Mouse (Mus musculus) monocyte, adult 5-6 weeks (primary cell): ENCODE measurements around the gene Cxcl10. TPM values are rescaled to one million over a fixed set of nuclear protein-coding genes. Genes with fewer than 3 reads are reported as not detected.
A peak's percentile ranks its signal among the peaks of the same experiment; 100 is the strongest.

Experiments used
- ATAC-seq: fragments of 153-309, 156-312 bp; replicated peaks from 2 replicates; pipeline ENCODE4 v1.8.0; 2017; ENCODE audit warnings: mild to moderate bottlenecking; ENCODE audit not compliant: low TSS enrichment, insufficient number of reproducible peaks, severe bottlenecking, poor library complexity, low FRiP score
- total RNA-seq: library from RNA; stranded (forward); fragments of 200-1000, 200-491, 200-594 nt; gene quantifications from 3 replicates; pipeline ENCODE4 v1.2.3, GENCODE M21; 2017

Cxcl10 gene
- total RNA-seq, 1 experiment from 2014 or later = 0.95 TPM

GRCm38 (mm10) chr5:92327929-92328328 is 20.8 kb downstream of the Cxcl10 start, which contains the start of gene Cxcl9:
Gene Cxcl9 (minus strand): TSS chr5:92328079.
- ATAC-seq = no peak

- no peak for ATAC-seq
These were observed 21.3 kb downstream of the Cxcl10 start for GRCm38 (mm10) chr5:92327367-92327766.

- ATAC-seq = no peak
These were observed 25.4 kb downstream of the Cxcl10 start for GRCm38 (mm10) chr5:92323264-92323663.

DNA sequence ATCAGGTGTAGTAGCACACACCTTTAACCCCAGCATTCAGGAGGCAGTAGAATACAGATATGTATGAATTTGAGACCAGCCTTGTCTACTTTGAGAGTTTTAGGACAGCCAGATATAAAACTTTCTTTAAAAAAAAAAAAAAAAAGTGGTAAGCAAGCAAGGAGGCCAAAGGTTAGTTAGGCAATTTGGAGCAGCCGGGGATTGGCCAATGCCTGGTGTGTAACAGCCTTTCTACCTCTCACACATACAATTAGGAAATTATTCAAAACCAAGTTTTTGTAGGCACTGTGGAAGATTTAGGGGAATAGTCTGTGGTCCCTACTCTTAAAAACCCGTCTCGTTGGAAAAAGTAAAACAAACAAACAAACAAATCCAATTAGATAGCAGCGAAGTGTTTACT is 26.1 kb downstream of the Cxcl10 start:
- no peak for ATAC-seq

DNA sequence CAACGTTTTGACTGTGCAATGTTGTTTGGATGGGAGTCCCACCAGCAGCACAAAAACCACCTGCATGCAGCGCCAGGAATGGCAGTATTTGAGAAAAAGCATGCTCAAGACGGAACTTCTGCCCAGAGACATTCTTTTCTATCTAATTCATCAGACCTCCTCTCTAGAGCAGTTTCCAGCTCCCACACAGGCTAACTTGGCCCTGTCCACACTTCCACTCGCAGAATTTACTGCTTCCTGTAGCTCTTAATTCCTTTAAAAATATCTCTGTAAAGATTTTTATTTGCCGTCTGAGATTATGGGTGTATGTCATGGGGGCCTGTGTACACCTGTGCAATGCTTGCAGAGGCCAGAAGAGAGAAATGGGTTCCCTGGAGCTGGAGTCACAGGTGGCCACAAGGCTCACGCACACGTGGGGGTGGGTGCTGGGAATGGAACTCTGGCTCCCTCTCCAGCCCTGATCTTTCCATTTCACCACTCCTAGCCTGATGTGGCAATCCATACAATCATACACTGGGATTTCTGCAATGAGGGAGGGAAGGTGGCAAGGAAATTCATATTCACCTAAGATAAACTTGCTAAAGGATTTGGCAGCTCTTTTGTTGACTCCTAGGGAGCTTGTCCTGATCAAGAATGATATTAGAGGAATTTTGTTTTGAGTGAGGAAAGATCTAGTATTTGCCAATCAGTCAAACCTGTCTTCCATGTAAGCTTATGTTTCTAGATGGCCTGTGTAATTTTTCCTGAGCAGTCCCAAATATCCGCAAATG is 26.9 kb downstream of the Cxcl10 start:
- no peak for ATAC-seq

- 0 out of 2 replicates have a peak, but pooled peaks have one; percentile 32 for ATAC-seq
These were observed 30.1 kb downstream of the Cxcl10 start for GRCm38 (mm10) chr5:92318596-92318995.

- peak; percentile 81 for ATAC-seq
These were observed 30.6 kb downstream of the Cxcl10 start for GRCm38 (mm10) chr5:92318119-92318518.

- ATAC-seq = no peak
These were observed 34.9 kb downstream of the Cxcl10 start for GRCm38 (mm10) chr5:92313776-92314175.

DNA sequence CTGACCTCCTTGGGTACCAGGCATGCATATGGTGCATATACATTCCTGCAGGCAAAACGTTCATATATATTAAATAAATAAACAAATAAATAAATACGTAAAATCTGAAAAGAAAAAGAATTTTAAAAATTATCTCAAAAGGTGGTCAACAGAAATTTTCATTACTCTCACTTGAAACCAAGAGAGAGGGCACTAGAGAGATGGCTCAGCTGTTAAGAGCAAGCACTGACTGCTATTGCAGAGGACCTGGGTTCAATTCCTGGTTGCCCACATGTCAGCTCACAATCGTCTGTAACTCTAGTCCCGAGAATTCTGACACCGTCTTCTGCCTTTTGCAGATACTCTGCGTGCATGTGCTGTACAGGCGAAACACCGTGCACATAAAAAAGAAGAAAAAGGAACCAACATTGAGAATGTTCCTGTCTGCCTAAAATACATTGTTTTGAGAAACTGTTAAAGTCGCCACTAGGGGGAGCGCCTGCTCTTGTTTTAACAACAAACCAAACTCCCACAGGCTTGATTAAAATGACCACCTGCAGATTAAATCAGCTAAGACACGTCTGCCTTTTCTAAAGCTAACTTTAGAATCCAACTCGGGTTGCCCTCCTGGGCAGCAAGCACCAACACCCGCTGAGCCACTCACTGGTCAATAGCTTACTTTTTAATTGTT is 36.5 kb downstream of the Cxcl10 start:
- peak; percentile 44 for ATAC-seq

DNA sequence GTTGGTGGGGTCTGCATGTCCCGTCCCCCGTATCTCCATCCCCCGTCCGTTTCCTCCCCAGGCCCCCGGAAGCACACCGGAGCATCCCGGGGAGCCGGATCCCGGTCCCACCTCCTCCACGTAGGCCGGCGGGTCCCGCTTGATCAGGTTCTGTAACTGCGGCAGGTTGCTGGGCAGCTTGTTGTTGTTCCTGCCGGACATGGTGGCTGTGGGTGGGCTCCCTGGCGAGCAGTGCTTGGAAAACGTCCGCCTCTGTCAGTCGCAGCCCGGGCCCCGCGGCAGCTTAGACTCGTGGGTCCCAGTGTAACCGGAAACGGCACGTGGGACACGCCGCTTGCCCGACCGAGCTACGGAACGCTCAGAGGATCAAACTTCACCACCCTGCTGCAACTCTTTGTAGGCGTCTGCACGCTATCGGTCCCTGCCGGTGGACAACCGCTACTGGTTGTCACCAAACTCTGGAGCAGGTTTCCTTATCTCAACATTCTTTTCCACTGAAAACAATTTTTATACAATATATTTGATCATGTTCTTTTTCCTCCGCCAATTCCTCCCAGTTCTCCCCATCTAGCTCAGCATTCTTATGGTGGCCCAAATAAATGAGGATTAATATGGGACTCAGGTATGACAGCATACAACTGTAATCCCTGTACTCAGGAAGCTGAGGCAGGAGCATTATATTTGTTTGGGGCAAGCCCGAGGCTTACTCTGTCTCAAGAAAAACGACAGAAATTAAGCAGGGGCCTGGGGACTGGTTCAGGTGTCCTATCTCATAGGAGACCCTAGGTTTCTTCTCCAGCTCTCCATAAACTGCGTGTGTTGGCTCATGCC is 38.8 kb downstream of the Cxcl10 start, which contains the start of gene Sdad1:
Gene Sdad1, minus strand, starts transcription at position 799 of the 831 bp plus-strand sequence.
- peak; percentile 96 for ATAC-seq

DNA sequence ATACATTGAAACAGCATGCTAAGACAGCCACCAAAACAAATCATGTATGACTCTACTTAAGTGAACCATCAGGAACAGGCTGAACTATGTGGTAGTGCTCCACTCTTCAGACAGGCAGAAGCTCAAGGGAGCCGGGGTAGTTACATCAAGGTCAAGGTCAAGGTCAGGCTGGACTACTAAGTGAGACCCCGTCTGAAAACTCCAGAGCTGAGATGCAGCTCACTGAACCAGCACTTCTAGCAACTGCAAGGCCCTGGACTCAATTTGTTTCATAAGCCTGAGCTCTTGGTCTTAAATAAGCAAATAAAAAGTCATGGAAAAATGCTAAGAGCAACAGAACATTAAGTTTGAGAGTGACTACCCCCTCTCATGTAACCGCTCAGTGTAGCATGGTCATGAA is 44.4 kb downstream of the Cxcl10 start:
- ATAC-seq = no peak

GRCm38 (mm10) chr5:92302149-92302840 is 46.4 kb downstream of the Cxcl10 start:
- no peak for ATAC-seq

Other genes starting within 250 kb of the Cxcl10 start
- 16.5 to 45.5 TPM (median 28.5 TPM) in 3 replicates for gene Uso1, start 211.0 kb downstream of the Cxcl10 start, total RNA-seq
- 6.3 TPM in 1 of 3 replicates, not detected in the others for gene U90926, start 133.5 kb downstream of the Cxcl10 start, total RNA-seq
- 3.7 TPM in 1 of 3 replicates, not detected in the others for gene Ppef2, start 92.6 kb downstream of the Cxcl10 start, total RNA-seq
- gene Naaa, start 70.7 kb downstream of the Cxcl10 start, total RNA-seq = 46.8 to 114 TPM (median 77.3 TPM) in 3 replicates
- gene Sdad1, start 38.4 kb downstream of the Cxcl10 start, total RNA-seq = 24.6 to 35.1 TPM (median 31.5 TPM) in 3 replicates
- gene Cxcl9, start 20.8 kb downstream of the Cxcl10 start, total RNA-seq = 0.19 TPM in 1 of 3 replicates, not detected in the others
- gene Art3, start 17.1 kb downstream of the Cxcl10 start, total RNA-seq = 1.3 to 2.9 TPM (median 1.5 TPM) in 3 replicates
- gene Nup54, start 86.3 kb upstream of the Cxcl10 start, total RNA-seq = 44.1 to 71.5 TPM (median 50.8 TPM) in 3 replicates
- 75.7 to 83.7 TPM (median 80.4 TPM) in 3 replicates for gene Scarb2, start 157.9 kb upstream of the Cxcl10 start, total RNA-seq
- not detected in 3 replicates for gene Fam47e, start 206.2 kb upstream of the Cxcl10 start, total RNA-seq